Mouse (Mus musculus) ES-E14 (cell line): ENCODE results near the gene Cd22.

Experiments used
- CHD2 ChIP-seq: IDR thresholded peaks from 2 replicates; pipeline ENCODE4 v1.6.1; 2014; ENCODE audit warnings: mild to moderate bottlenecking, low read depth, low read length, inconsistent platforms
- HCFC1 ChIP-seq: IDR thresholded peaks from 2 replicates; pipeline ENCODE4 v1.6.1; 2012; ENCODE audit warnings: low read length, inconsistent platforms, borderline replicate concordance; ENCODE audit not compliant: insufficient read depth
- MAFK ChIP-seq: IDR thresholded peaks from 2 replicates; pipeline ENCODE4 v1.6.1; 2014; ENCODE audit warnings: mild to moderate bottlenecking, low read depth, low read length, inconsistent platforms; ENCODE audit not compliant: insufficient read depth

DNA sequence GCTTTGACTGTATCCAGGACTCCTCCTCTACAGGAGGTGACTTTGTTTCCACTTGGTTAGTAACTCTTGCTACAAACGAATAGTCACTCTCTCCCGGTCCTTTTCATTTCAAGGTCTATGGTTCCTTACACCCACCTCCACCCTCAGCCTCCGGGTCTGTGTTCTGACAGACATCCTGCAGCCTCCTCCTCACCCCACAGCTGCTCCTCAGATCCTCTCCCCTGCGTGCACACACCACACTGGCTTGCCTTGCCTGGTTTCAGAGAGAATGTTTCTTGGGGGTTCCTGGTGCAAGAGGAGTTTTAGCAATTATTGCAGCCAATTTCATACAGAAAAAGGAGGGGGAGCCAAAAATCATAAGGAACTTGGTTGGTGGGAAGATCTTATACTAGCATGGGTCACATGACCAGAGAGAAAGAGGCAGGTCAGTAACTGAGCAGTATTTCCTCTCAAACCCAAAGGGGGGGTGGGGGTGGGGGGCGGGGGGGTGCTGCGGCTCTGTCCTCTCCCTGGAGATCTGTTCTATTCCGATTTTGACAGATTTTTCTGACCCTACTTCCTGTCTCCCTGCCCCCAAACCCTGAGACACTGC is 59.2 kb downstream of the Cd22 start:
- TF ChIP-seq CHD2, result no peak
- no peak for TF ChIP-seq MAFK
- no peak for TF ChIP-seq HCFC1
